Comparison of ENCODE assay signal across 8 mouse cellular contexts in the genomic region with DNA sequence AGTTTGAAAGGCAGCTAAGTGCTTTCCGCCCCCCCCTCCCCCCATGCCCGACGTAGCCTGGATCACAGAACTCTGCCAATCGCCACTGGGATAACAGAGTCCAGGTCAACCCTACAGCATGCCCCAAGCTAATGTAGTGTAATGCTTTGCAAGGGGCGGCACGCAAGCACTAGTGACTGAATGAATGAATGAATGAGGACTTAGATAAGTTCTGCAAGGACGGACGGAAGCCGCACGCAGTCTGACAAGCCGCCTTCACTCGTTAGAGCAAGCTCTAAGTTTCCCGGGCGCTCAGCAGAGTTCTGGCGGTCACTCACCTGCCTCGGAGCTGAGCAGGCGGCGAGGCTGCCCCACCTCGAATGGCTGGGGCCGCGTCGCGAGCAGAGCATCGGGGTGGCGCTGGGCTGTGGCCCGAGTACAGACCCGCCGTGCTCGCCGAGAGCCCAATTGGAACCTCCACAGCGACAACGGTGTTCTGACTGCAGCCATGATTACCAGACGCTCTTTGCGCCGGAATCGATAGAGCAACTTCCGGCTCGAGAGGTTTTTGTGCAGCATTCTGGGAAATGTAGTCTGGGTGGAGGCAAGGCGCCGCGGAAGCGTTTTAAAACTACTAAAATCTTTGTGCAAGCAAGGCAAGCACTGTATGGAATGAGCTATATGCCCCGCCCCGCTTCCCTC. TPM values are rescaled to one million over a fixed set of nuclear protein-coding genes. Genes with fewer than 3 reads are reported as not detected.
DNase-seq lines count a peak whose midpoint lies in the region; ATAC-seq lines count a peak whose summit lies in the region.

A gene (minus strand): TSS at position 505 of the 681 bp plus-strand sequence.

- peak within 1 kb of the TSS; percentile 93 for H3K4me2 ChIP-seq in hindbrain, embryonic 14.5 days (replicated peaks)

- H3K27me3 ChIP-seq in hindbrain, embryonic 14.5 days (ENCODE audit: control insufficient read depth, insufficient read depth, low read length): no peaks in the 10 kb centered on the region

- H3K9ac ChIP-seq in hindbrain, embryonic 14.5 days: peak within 1 kb of the TSS; percentile 81

- peak; percentile 84 for DNase-seq in T-cell, adult 2 months (ENCODE audit: low spot score)
- DNase-seq in cerebellum, postnatal 25 days: peak; percentile 75 to 80
- peak; percentile 60 to 62 for DNase-seq in frontal cortex, postnatal 25 days (ENCODE audit: low spot score in 2 of 2)
- DNase-seq in hindbrain, embryonic 14.5 days (ENCODE audit: low spot score): peak; percentile 88
- DNase-seq in layer of hippocampus, postnatal 36 days: peak; percentile 73 to 79
- DNase-seq in lung, postnatal 36 days: peak; percentile 93
- peak; percentile 94 for DNase-seq in retina, postnatal 1 day
- peak; percentile 53 for DNase-seq in urinary bladder, adult 2 months (ENCODE audit: low spot score)

- H3K4me1 ChIP-seq in hindbrain, embryonic 14.5 days (replicated peaks; ENCODE audit: control insufficient read depth, insufficient read depth, low read length): peaks cover 14% of the 10 kb centered on the region

- H3K36me3 ChIP-seq in hindbrain, embryonic 14.5 days (replicated peaks; ENCODE audit: control insufficient read depth, insufficient read depth): peaks cover 20% of the 10 kb centered on the region

- peak within 1 kb of the TSS; percentile 96 for H3K4me3 ChIP-seq in hindbrain, embryonic 14.5 days (replicated peaks; ENCODE audit: low read length)

- ATAC-seq in hindbrain, embryonic 14.5 days (ENCODE audit: low FRiP score): peak; percentile 91

- under 1% methylated on average over 44 of the region's 44 CpGs for WGBS in hindbrain, embryonic 14.5 days

- no peaks in the 10 kb centered on the region for H3K9me3 ChIP-seq in hindbrain, embryonic 14.5 days (ENCODE audit: control insufficient read depth, low read length)

- H3K27ac ChIP-seq in hindbrain, embryonic 14.5 days: peak within 1 kb of the TSS; percentile 60; the same call in 1 of the 2 replicates

RNA-seq across cellular contexts. Expression of the gene that starts here (rescaled TPM):
- polyA plus RNA-seq in hindbrain, embryonic 14.5 days (2014; fragmentation: Nextera tagmentation; extraction: Ambion mirVana): 49.8 and 52.4 TPM in 2 replicates
- total RNA-seq in layer of hippocampus, postnatal 36 days (2021): 10 to 100 TPM; 30.5 to 34.0 TPM
- polyA plus RNA-seq in urinary bladder, adult 2 months (2012; rRNA removed): 20.7 and 25.4 TPM in 2 replicates

Comparison
In these comparisons a context has a peak if more than half of its experiments do, and no peak if none do; other contexts are left out.
1. Peak in every context shown above with its lines: DNase-seq, ATAC-seq, H3K4me3 ChIP-seq and H3K27ac ChIP-seq.